Mouse (Mus musculus): ENCODE measurements around the gene Ppp1r2.

- TF ChIP-seq MYC (IDR thresholded peaks at IDR 0.05; ENCODE audit: low read depth, low read length), result no peak
- no peak for TF ChIP-seq POLR2A (IDR thresholded peaks at IDR 0.05; ENCODE audit: low read depth, low read length)
- TF ChIP-seq CHD1 (IDR thresholded peaks at IDR 0.05; ENCODE audit: low read depth, low read length), result no peak
- TF ChIP-seq TCF12 (IDR thresholded peaks at IDR 0.05; ENCODE audit: low read depth, low read length), result no peak
Measured at GRCm38 (mm10) chr16:31318418-31318817, 43.3 kb upstream of the Ppp1r2 start.

Data from CH12.LX (cell line).